Mouse (Mus musculus): Measurements from ENCODE around the gene Gdf10.

DNA sequence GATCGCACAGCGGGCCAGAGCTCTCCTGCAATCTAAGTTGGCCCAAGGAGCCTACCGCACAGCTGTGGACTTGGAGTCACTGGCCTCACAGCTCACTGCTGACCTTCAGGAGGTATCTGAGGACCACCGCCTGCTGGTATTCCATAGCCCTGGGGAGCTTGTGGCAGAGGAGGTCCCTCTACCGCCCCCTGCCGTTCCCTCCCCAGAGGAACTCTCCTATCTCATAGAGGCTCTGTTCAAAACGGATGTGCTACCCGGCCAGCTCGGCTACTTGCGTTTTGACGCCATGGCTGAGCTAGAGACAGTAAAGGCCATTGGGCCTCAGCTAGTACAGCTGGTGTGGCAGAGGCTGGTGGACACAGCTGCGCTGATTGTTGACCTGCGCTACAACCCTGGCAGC lies 32.7 kb downstream of the Gdf10 start:
- TF ChIP-seq GATA1 (IDR thresholded peaks at IDR 0.05; ENCODE audit: borderline replicate concordance, low read length), result no peak
- TF ChIP-seq FLI1 (IDR thresholded peaks at IDR 0.05; ENCODE audit: low read length), result no peak
